Mouse (Mus musculus) embryo, embryonic 10 days (tissue): Measurements from ENCODE around the gene P4hb.
"Not testable (repeated sequence)": the region's sequence is repeated elsewhere in the genome, so short reads cannot be mapped to it uniquely, and the experiment has no call there.

Experiments used
- DNase-seq: peaks from one replicate; pipeline ENCODE4 v3.0.0-alpha.2; 2015; ENCODE audit warnings: low spot score

Gene P4hb

GRCm38 (mm10) chr11:120572417-120572751, 669 bp downstream of the P4hb start:
- peak; percentile 24 for DNase-seq

GRCm38 (mm10) chr11:120571754-120572416, 1.2 kb downstream of the P4hb start:
- no peak for DNase-seq

GRCm38 (mm10) chr11:120571122-120571521, 1.9 kb downstream of the P4hb start:
- DNase-seq, result no peak

GRCm38 (mm10) chr11:120568324-120568723, 4.7 kb downstream of the P4hb start:
- DNase-seq, result no peak

GRCm38 (mm10) chr11:120565114-120565513, 7.9 kb downstream of the P4hb start:
- DNase-seq, result no peak

- DNase-seq, result no peak
Measured at GRCm38 (mm10) chr11:120562949-120563348, 10.1 kb downstream of the P4hb start.

- DNase-seq, result no peak
Measured at GRCm38 (mm10) chr11:120560952-120561728, 11.9 kb downstream of the P4hb start.

- not testable (repeated sequence) for DNase-seq
Measured at GRCm38 (mm10) chr11:120558843-120559242, 14.2 kb downstream of the P4hb start.

- DNase-seq, result no peak
Measured at GRCm38 (mm10) chr11:120555260-120555659, 17.8 kb downstream of the P4hb start.

- DNase-seq, result no peak
Measured at GRCm38 (mm10) chr11:120554834-120555233, 18.2 kb downstream of the P4hb start.

- DNase-seq, result no peak
Measured at GRCm38 (mm10) chr11:120552736-120553135, 20.3 kb downstream of the P4hb start.

GRCm38 (mm10) chr11:120550810-120551440, 22.1 kb downstream of the P4hb start, which contains the start of gene Ppp1r27:
Gene Ppp1r27 (minus strand): TSS chr11:120551132.
- DNase-seq, result no peak

GRCm38 (mm10) chr11:120549986-120550809, 22.9 kb downstream of the P4hb start:
- DNase-seq, result no peak

GRCm38 (mm10) chr11:120549168-120549945, 23.7 kb downstream of the P4hb start, which contains the start of gene Mcrip1:
Gene Mcrip1 (minus strand): TSS chr11:120549727.
- DNase-seq, result peak; percentile 96

- no peak for DNase-seq
Measured at GRCm38 (mm10) chr11:120548786-120549167, 24.3 kb downstream of the P4hb start.

- no peak for DNase-seq
Measured at GRCm38 (mm10) chr11:120548214-120548613, 24.8 kb downstream of the P4hb start.

- no peak for DNase-seq
Measured at GRCm38 (mm10) chr11:120547469-120547868, 25.6 kb downstream of the P4hb start.

GRCm38 (mm10) chr11:120545964-120546363, 27.1 kb downstream of the P4hb start:
- DNase-seq, result no peak

GRCm38 (mm10) chr11:120542376-120542775, 30.7 kb downstream of the P4hb start:
- no peak for DNase-seq

- peak; percentile 63 for DNase-seq
Measured at GRCm38 (mm10) chr11:120541907-120542306, 31.1 kb downstream of the P4hb start.

- peak; percentile 42 for DNase-seq
Measured at GRCm38 (mm10) chr11:120539285-120540014, 33.6 kb downstream of the P4hb start.
